Mouse (Mus musculus) bone marrow, adult 2 months (tissue): ENCODE data around the gene Pdcd1lg2. TPM values are rescaled to one million over a fixed set of nuclear protein-coding genes. Genes with fewer than 3 reads are reported as not detected.

Source experiments
- H3K27ac ChIP-seq: fragments of 200-500 bp; 2 replicates; pipeline ENCODE4 v1.5.1; 2012; ENCODE audit warnings: low read depth, mild to moderate bottlenecking, control low read depth, inconsistent platforms, low read length; ENCODE audit not compliant: control insufficient read depth, poor library complexity, insufficient read depth
- H3K4me1 ChIP-seq: fragments of 200-500 bp; 2 replicates; pipeline ENCODE4 v1.6.1; 2011; ENCODE audit warnings: low read length; ENCODE audit not compliant: control insufficient read depth, insufficient read depth
- H3K4me3 ChIP-seq: fragments of 200-500 bp; replicated peaks from 2 replicates; pipeline ENCODE3; 2011; ENCODE audit warnings: mild to moderate bottlenecking, low read depth, low read length, control low read depth; ENCODE audit not compliant: control insufficient read depth
- CTCF ChIP-seq: fragments of 200-500 bp; IDR thresholded peaks from 2 replicates; pipeline ENCODE4 v1.5.1; 2011; ENCODE audit warnings: low read length, control low read depth; ENCODE audit not compliant: control insufficient read depth, insufficient read depth
- POLR2A ChIP-seq: fragments of 200-500 bp; IDR thresholded peaks from 2 replicates; pipeline ENCODE4 v1.6.1; 2011; ENCODE audit warnings: low read depth, mild to moderate bottlenecking, control low read depth, low read length, borderline replicate concordance; ENCODE audit not compliant: control insufficient read depth
- WGBS: fragments of 180-500 bp; shearing (Covaris S2); methylation state at CpG from one replicate; pipeline ENCODE4 v1.1.7; 2018; 5-methylcytosine and 5-hydroxymethylcytosine counted together
- polyA plus RNA-seq: library from polyadenylated mRNA; stranded (reverse); fragments of >200 nt; gene quantifications from 2 replicates; pipeline ENCODE4 v1.2.4, GENCODE M21; 2011; ENCODE audit warnings: low replicate concordance; ENCODE audit not compliant: missing spikeins, insufficient read depth, insufficient read length

The Pdcd1lg2 gene
- polyA plus RNA-seq, 1 experiment = 0.92 TPM

GRCm38 (mm10) chr19:29509857-29510256 is 99.1 kb downstream of the Pdcd1lg2 start:
- WGBS = 77% methylated on average over 7 of the region's 7 CpGs
- Histone ChIP-seq H3K4me3 (no peak overlapping the region), H3K27ac (no peak overlapping the region), H3K4me1 (peaks cover 3% of the 10 kb centered on the region; the same call in 1 of the 2 replicates)
- no peak for TF ChIP-seq POLR2A
- TF ChIP-seq CTCF = no peak

- H3K27ac ChIP-seq = no peak overlapping the region
- no peak overlapping the region for H3K4me3 ChIP-seq
- no peak for TF ChIP-seq POLR2A
- no peak for TF ChIP-seq CTCF
- WGBS = 58% methylated on average over 2 of the region's 2 CpGs
- H3K4me1 ChIP-seq = peaks cover 3% of the 10 kb centered on the region; the same call in 1 of the 2 replicates
Measured at GRCm38 (mm10) chr19:29511826-29512225, 101.1 kb downstream of the Pdcd1lg2 start.

GRCm38 (mm10) chr19:29513111-29513766 is 102.5 kb downstream of the Pdcd1lg2 start:
- peaks cover 3% of the 10 kb centered on the region; the same call in 1 of the 2 replicates for H3K4me1 ChIP-seq
- WGBS = 24% methylated on average over 2 of the region's 2 CpGs
- TF ChIP-seq POLR2A (no peak), CTCF (no peak)
- no peak overlapping the region for H3K27ac ChIP-seq
- no peak overlapping the region for H3K4me3 ChIP-seq

- Histone ChIP-seq H3K27ac (no peak overlapping the region), H3K4me3 (no peak overlapping the region), H3K4me1 (peaks cover 3% of the 10 kb centered on the region; the same call in 1 of the 2 replicates)
- 90% methylated on average over 3 of the region's 3 CpGs for WGBS
- TF ChIP-seq POLR2A (no peak), CTCF (no peak)
Measured at GRCm38 (mm10) chr19:29514130-29514529, 103.4 kb downstream of the Pdcd1lg2 start.

GRCm38 (mm10) chr19:29515386-29515785 is 104.7 kb downstream of the Pdcd1lg2 start:
- Histone ChIP-seq H3K27ac (no peak overlapping the region), H3K4me3 (no peak overlapping the region), H3K4me1 (peaks cover 3% of the 10 kb centered on the region; the same call in 1 of the 2 replicates)
- 83% methylated on average over 3 of the region's 3 CpGs for WGBS
- TF ChIP-seq POLR2A = no peak
- TF ChIP-seq CTCF = no peak

GRCm38 (mm10) chr19:29515991-29516390 is 105.3 kb downstream of the Pdcd1lg2 start:
- H3K4me3 ChIP-seq = no peak overlapping the region
- H3K4me1 ChIP-seq = peaks cover 3% of the 10 kb centered on the region; the same call in 1 of the 2 replicates
- 80% methylated on average over 10 of the region's 10 CpGs for WGBS
- TF ChIP-seq POLR2A (no peak), CTCF (no peak)
- H3K27ac ChIP-seq = no peak overlapping the region

- TF ChIP-seq CTCF (no peak), POLR2A (no peak)
- 86% methylated on average over 7 of the region's 7 CpGs for WGBS
Measured at GRCm38 (mm10) chr19:29518409-29518808, 107.7 kb downstream of the Pdcd1lg2 start.

GRCm38 (mm10) chr19:29518922-29519321 is 108.2 kb downstream of the Pdcd1lg2 start:
- WGBS = 75% methylated on average over 4 of the region's 4 CpGs
- H3K4me3 ChIP-seq = no peak overlapping the region
- H3K4me1 ChIP-seq = no peaks in the 10 kb centered on the region
- TF ChIP-seq POLR2A (no peak), CTCF (no peak)
- H3K27ac ChIP-seq = no peak overlapping the region

More at GRCm38 (mm10) chr19:29518409-29518808, 107.7 kb downstream of the Pdcd1lg2 start:
- Histone ChIP-seq H3K4me1 (no peaks in the 10 kb centered on the region), H3K4me3 (no peak overlapping the region), H3K27ac (no peak overlapping the region)

Other genes with a start within 250 kb of the Pdcd1lg2 start
- 13.6 and 21.3 TPM in 2 replicates for gene Jak2, start 159.1 kb upstream of the Pdcd1lg2 start, polyA plus RNA-seq
- 1.4 and 2.9 TPM in 2 replicates for gene Insl6, start 85.6 kb upstream of the Pdcd1lg2 start, polyA plus RNA-seq
- not detected in 2 replicates for gene Rln1, start 76.2 kb upstream of the Pdcd1lg2 start, polyA plus RNA-seq
- gene Plgrkt, start 43.5 kb upstream of the Pdcd1lg2 start, polyA plus RNA-seq = 38.5 and 55.8 TPM in 2 replicates
- gene Cd274, start 43.5 kb upstream of the Pdcd1lg2 start, polyA plus RNA-seq = 2.1 and 2.9 TPM in 2 replicates
- gene Ric1, start 111.4 kb downstream of the Pdcd1lg2 start, polyA plus RNA-seq = 2.9 and 5.7 TPM in 2 replicates
- 7.5 and 13.7 TPM in 2 replicates for gene Ermp1, start 237.5 kb downstream of the Pdcd1lg2 start, polyA plus RNA-seq